Mouse (Mus musculus) G1E (cell line): ENCODE measurements around the gene Grtp1. TPM values are rescaled to one million over a fixed set of nuclear protein-coding genes. Genes with fewer than 3 reads are reported as not detected.

Source experiments
- ATAC-seq: 2 replicates; pipeline ENCODE4 v1.8.0; 2016; ENCODE audit warnings: mild to moderate bottlenecking; ENCODE audit not compliant: insufficient number of reproducible peaks, poor library complexity, low FRiP score, severe bottlenecking; ENCODE audit errors: extremely low read depth
- DNase-seq: peaks from one replicate; pipeline ENCODE4 v3.0.0; 2012; ENCODE audit warnings: low spot score
- H3K27me3 ChIP-seq: 2 replicates; pipeline ENCODE4 v1.6.1; 2012; ENCODE audit warnings: mild to moderate bottlenecking, low read length, inconsistent platforms; ENCODE audit not compliant: insufficient read depth
- H3K36me3 ChIP-seq: replicated peaks from 2 replicates; pipeline ENCODE3; 2012; ENCODE audit warnings: mild to moderate bottlenecking, inconsistent platforms
- H3K4me1 ChIP-seq: 2 replicates; pipeline ENCODE4 v1.6.1; 2012; ENCODE audit warnings: low read depth, low read length, inconsistent platforms, mixed read lengths; ENCODE audit not compliant: insufficient read depth
- H3K4me3 ChIP-seq: 2 replicates; pipeline ENCODE4 v1.5.1; 2012; ENCODE audit warnings: low read depth, mild to moderate bottlenecking, inconsistent platforms, low read length, moderate library complexity, mixed read lengths
- H3K9me3 ChIP-seq: replicated peaks from 2 replicates; pipeline ENCODE4 v1.6.1; 2012; ENCODE audit warnings: inconsistent platforms
- CTCF ChIP-seq: IDR thresholded peaks from 2 replicates; pipeline ENCODE4 v1.5.1; 2012; ENCODE audit warnings: low read depth, low read length, inconsistent platforms, mixed read lengths
- GATA1 ChIP-seq: IDR thresholded peaks from 2 replicates; pipeline ENCODE4 v1.6.1; 2012; ENCODE audit warnings: borderline replicate concordance, low read length, inconsistent platforms, mixed read lengths
- GATA2 ChIP-seq: IDR thresholded peaks from 2 replicates; pipeline ENCODE4 v1.6.1; 2012; ENCODE audit warnings: low read depth, low read length, inconsistent platforms, borderline replicate concordance
- POLR2AphosphoS5 ChIP-seq: IDR thresholded peaks from 2 replicates; pipeline ENCODE4 v1.6.1; 2012; ENCODE audit warnings: low read depth, low read length, inconsistent platforms; ENCODE audit not compliant: insufficient replicate concordance
- TAL1 ChIP-seq: conservative IDR thresholded peaks from 2 replicates; pipeline ENCODE4 v1.6.1; 2012; ENCODE audit warnings: low read depth, low read length, inconsistent platforms, mixed read lengths
- polyA plus RNA-seq: library from polyadenylated mRNA; stranded (reverse); fragments of >175 nt; gene quantifications from 2 replicates; pipeline ENCODE4 v1.2.3, GENCODE M21; 2012
- total RNA-seq, 2 experiments: library from RNA; stranded (forward) in 1 of 2; stranded (reverse) in 1 of 2; fragments of 200-1000 nt in 1 of 2; fragments of >200 nt in 1 of 2; fragmentation: Nextera tagmentation in 1 of 2; gene quantifications; 2 replicates each; pipeline ENCODE4 v1.2.3; 2014 to 2017

The Grtp1 gene
- total and polyA plus RNA-seq, 3 experiments = 7.4 to 17.4 (median 10.7) TPM

GRCm38 (mm10) chr8:13206290-13206689, 5.9 kb upstream of the Grtp1 start:
- H3K36me3 ChIP-seq = no peaks in the 10 kb centered on the region
- no peaks in the 10 kb centered on the region for H3K27me3 ChIP-seq
- DNase-seq = no peak
- TF ChIP-seq GATA2 (no peak), TAL1 (no peak), GATA1 (no peak)
- 0 out of 2 replicates have a peak, but pooled peaks cover 4% of the 10 kb centered on the region for H3K9me3 ChIP-seq
- H3K4me3 ChIP-seq = no peak overlapping the region; the same call in 1 of the 2 replicates
- H3K4me1 ChIP-seq = peaks cover 88% of the 10 kb centered on the region
- no peak for ATAC-seq

DNA sequence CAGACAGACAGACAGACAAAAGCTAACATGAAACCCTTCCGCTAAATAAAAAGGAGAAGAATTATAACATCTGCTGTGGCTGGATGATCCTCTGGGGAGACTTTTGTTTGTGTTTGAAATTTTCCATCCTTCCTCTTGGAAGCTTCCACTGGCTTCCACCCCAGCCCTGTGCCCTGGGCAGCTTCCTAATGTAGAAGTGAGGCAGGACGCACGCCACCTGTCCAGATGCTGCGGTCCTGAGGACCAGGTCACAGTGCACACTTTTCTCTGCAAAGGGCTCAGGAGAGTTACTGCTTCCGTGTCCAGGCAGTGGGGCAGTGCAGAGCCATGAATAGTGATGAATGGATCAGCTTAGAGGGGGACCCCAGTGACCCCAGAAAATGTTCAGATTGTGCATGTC, 4.9 kb upstream of the Grtp1 start:
- 0 out of 2 replicates have a peak, but pooled peaks cover 4% of the 10 kb centered on the region for H3K9me3 ChIP-seq
- ATAC-seq (no peak), DNase-seq (no peak)
- peaks cover 92% of the 10 kb centered on the region for H3K4me1 ChIP-seq
- no peak for TF ChIP-seq GATA1
- no peak for TF ChIP-seq CTCF
- no peak for TF ChIP-seq GATA2
- TF ChIP-seq POLR2AphosphoS5 = no peak
- TF ChIP-seq TAL1 = no peak
- H3K27me3 ChIP-seq = no peaks in the 10 kb centered on the region
- no peaks in the 10 kb centered on the region for H3K36me3 ChIP-seq
- H3K4me3 ChIP-seq = no peak overlapping the region

- H3K36me3 ChIP-seq = no peaks in the 10 kb centered on the region
- no peak overlapping the region; the same call in 1 of the 2 replicates for H3K4me3 ChIP-seq
- TF ChIP-seq POLR2AphosphoS5 (no peak), GATA1 (no peak), TAL1 (no peak), CTCF (no peak)
- H3K27me3 ChIP-seq = no peaks in the 10 kb centered on the region
- H3K9me3 ChIP-seq = 0 out of 2 replicates have a peak, but pooled peaks cover 4% of the 10 kb centered on the region
- H3K4me1 ChIP-seq = peaks cover 95% of the 10 kb centered on the region
- DNase-seq (peak; percentile 49), ATAC-seq (peak; percentile 50)
Observed at GRCm38 (mm10) chr8:13204371-13205140, 4.1 kb upstream of the Grtp1 start.

DNA sequence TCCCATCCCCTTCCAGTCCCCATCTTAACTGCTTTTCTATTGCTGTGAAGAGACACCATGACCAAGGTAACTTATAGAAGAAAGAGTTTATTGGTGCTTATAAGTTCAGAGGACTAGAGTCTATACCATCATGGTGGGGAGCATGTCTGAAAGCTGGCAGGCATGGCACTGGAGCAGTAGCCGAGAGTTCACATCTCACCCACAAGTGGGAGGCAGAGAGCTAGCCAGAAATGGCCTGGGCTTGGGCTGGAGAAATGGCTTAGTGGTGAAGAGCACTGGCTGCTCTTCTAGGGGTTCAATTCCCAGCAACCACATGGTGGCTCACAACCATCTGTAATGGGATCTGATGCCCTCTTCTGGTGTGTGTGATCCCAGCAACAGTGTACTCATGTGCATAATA, 3.1 kb upstream of the Grtp1 start:
- ATAC-seq (no peak), DNase-seq (no peak)

GRCm38 (mm10) chr8:13202806-13203205, 2.4 kb upstream of the Grtp1 start:
- H3K4me1 ChIP-seq = peaks cover 88% of the 10 kb centered on the region

More for the DNA sequence above, 3.1 kb upstream of the Grtp1 start:
- H3K36me3 ChIP-seq = peaks cover 5% of the 10 kb centered on the region
- TF ChIP-seq TAL1 = no peak
- no peak for TF ChIP-seq GATA1
- TF ChIP-seq POLR2AphosphoS5 = no peak
- no peak for TF ChIP-seq GATA2
- no peak for TF ChIP-seq CTCF
- H3K9me3 ChIP-seq = 0 out of 2 replicates have a peak, but pooled peaks cover 4% of the 10 kb centered on the region
- no peaks in the 10 kb centered on the region for H3K27me3 ChIP-seq
- H3K4me1 ChIP-seq = peaks cover 94% of the 10 kb centered on the region
- H3K4me3 ChIP-seq = peak overlapping the region; percentile 85; the same call in 1 of the 2 replicates

DNA sequence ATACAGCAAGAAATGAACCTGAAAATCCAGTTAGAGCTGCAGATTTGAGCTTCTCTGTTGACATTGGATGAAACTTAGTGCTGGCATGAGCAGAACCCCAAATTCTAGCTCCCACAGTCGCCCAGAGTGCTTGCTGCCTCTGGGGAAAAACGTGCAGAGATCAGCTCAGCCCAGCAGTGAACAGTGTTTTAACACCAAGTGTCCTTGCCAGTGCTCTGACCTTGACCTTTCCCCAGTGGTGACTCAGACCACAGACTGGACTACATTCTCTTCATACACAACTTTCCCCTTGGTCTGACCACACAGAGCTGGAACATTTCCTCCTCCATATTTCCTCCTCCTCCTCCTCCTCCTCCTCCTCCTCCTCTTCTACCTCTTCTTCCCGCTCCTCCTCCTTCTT, 1.6 kb upstream of the Grtp1 start:
- ATAC-seq (no peak), DNase-seq (no peak)
- H3K4me1 ChIP-seq = peaks cover 86% of the 10 kb centered on the region
- TF ChIP-seq GATA2 = no peak
- no peak for TF ChIP-seq POLR2AphosphoS5
- no peak for TF ChIP-seq CTCF
- TF ChIP-seq GATA1 = no peak
- no peak for TF ChIP-seq TAL1
- H3K36me3 ChIP-seq = peaks cover 17% of the 10 kb centered on the region
- peak overlapping the region; percentile 85; the same call in 1 of the 2 replicates for H3K4me3 ChIP-seq
- H3K9me3 ChIP-seq = 0 out of 2 replicates have a peak, but pooled peaks cover 4% of the 10 kb centered on the region
- no peaks in the 10 kb centered on the region for H3K27me3 ChIP-seq

More at GRCm38 (mm10) chr8:13202806-13203205, 2.4 kb upstream of the Grtp1 start:
- no peaks in the 10 kb centered on the region for H3K27me3 ChIP-seq
- 0 out of 2 replicates have a peak, but pooled peaks cover 4% of the 10 kb centered on the region for H3K9me3 ChIP-seq
- H3K4me3 ChIP-seq = peak overlapping the region; percentile 85; the same call in 1 of the 2 replicates
- TF ChIP-seq POLR2AphosphoS5 (no peak), TAL1 (peak; percentile 91), GATA2 (no peak), CTCF (no peak)
- DNase-seq = peak; percentile 77
- peak; percentile 77 for ATAC-seq
- H3K36me3 ChIP-seq = peaks cover 10% of the 10 kb centered on the region
